Mouse (Mus musculus) cerebellum, adult 2 months (tissue): ENCODE data around the gene Polq.

Source experiments
- CTCF ChIP-seq: fragments of 200-500 bp; IDR thresholded peaks from 2 replicates; pipeline ENCODE4 v1.5.1; 2011; ENCODE audit warnings: low read depth, mild to moderate bottlenecking, control low read depth, low read length, moderate library complexity, borderline replicate concordance; ENCODE audit not compliant: insufficient read depth
- POLR2A ChIP-seq: fragments of 200-500 bp; IDR thresholded peaks from 2 replicates; pipeline ENCODE4 v1.6.1; 2011; ENCODE audit warnings: low read length, control low read depth, borderline replicate concordance; ENCODE audit not compliant: insufficient read depth

DNA sequence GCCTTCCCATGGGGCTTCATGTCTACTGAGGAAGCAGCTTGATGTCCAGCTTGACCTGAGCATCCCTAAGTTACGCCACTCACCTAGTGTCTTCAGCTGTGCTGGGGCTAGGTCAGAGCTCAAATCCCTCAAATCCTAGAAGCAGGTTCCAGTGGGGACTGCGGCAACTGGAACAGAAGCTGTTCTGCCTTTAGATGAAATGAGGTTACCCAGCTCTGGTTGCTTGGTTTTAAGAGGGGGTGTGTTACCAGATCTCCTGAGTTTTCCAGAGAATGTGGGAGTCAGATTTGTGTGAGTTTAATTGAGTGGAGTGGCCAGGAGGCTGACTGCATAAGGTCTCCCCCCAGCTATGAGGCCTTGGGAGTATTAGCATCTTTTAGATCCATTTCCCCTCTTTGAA, 32.5 kb upstream of the Polq start:
- TF ChIP-seq CTCF (no peak), POLR2A (no peak)
